Mouse (Mus musculus) lung, adult 2 months (tissue): Measurements from ENCODE around the gene Adam19.

ENCODE experiments used
- CTCF ChIP-seq: fragments of 200-500 bp; IDR thresholded peaks from 2 replicates; pipeline ENCODE4 v1.5.1; 2011; ENCODE audit warnings: mild to moderate bottlenecking, low read length, control low read depth; ENCODE audit not compliant: insufficient read depth
- POLR2A ChIP-seq: fragments of 200-500 bp; IDR thresholded peaks from 2 replicates; pipeline ENCODE4 v1.6.1; 2011; ENCODE audit warnings: low read depth, mild to moderate bottlenecking, control low read depth, low read length, borderline replicate concordance; ENCODE audit errors: extremely low read depth

DNA sequence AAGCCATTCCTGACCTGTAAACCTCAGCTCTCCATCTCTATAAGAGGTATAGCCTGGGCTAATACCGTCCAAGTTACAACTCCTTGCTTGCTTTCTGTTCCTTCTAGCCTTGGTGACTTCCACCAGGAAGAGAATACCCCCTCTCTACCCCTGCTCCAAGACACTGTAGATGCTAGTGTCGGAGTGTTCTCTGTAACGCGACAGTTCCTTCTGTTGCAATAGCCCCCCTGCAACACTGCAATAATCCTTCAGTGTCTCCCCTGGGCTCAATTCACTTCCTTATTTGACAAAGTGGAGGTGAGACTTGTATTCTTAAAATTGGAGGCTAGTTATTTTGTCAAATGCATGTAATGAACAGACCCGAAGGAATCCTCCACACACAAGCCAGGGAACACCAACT, 90.8 kb downstream of the Adam19 start:
- TF ChIP-seq POLR2A (no peak), CTCF (no peak)
